Mouse (Mus musculus) midbrain, postnatal 0 days (tissue): ENCODE results near the gene Taok1. TPM values are rescaled to one million over a fixed set of nuclear protein-coding genes. Genes with fewer than 3 reads are reported as not detected.

Source experiments
- ATAC-seq: fragments of 200-750 bp; cut with Nextera tagmentation; 2 replicates; pipeline ENCODE4 v1.8.0; 2017; ENCODE audit warnings: moderate number of reproducible peaks, mild to moderate bottlenecking, moderate TSS enrichment, moderate library complexity; ENCODE audit not compliant: low FRiP score
- DNase-seq: peaks from one replicate; pipeline ENCODE4 v3.0.0-alpha.2; 2015; ENCODE audit warnings: low spot score
- H3K27ac ChIP-seq: fragments of 300-500 bp; sonication (generic); 2 replicates; pipeline ENCODE4 v1.5.1; 2014; ENCODE audit warnings: low read depth, mild to moderate bottlenecking, low read length, mixed read lengths
- H3K27me3 ChIP-seq: fragments of 300-500 bp; sonication (generic); 2 replicates; pipeline ENCODE4 v1.6.1; 2014; ENCODE audit warnings: low read length, control low read depth, mixed read lengths; ENCODE audit not compliant: insufficient read depth
- H3K36me3 ChIP-seq: fragments of 300-500 bp; sonication (generic); 2 replicates; pipeline ENCODE4 v1.6.1; 2014; ENCODE audit warnings: low read length, control low read depth, mixed read lengths; ENCODE audit not compliant: insufficient read depth
- H3K4me1 ChIP-seq: fragments of 300-500 bp; sonication (generic); 2 replicates; pipeline ENCODE4 v1.6.1; 2014; ENCODE audit warnings: mild to moderate bottlenecking, control low read depth, antibody characterized with exemption, low read length, mixed read lengths; ENCODE audit not compliant: insufficient read depth
- H3K4me2 ChIP-seq: fragments of 300-500 bp; sonication (generic); 2 replicates; pipeline ENCODE4 v1.6.1; 2014; ENCODE audit warnings: low read depth, mild to moderate bottlenecking, low read length, mixed read lengths; ENCODE audit not compliant: poor library complexity, severe bottlenecking
- H3K4me3 ChIP-seq: fragments of 300-500 bp; sonication (generic); 2 replicates; pipeline ENCODE4 v1.5.1; 2014; ENCODE audit warnings: low read depth, mild to moderate bottlenecking, low read length, moderate library complexity
- H3K9ac ChIP-seq: fragments of 300-500 bp; sonication (generic); replicated peaks from 2 replicates; pipeline ENCODE4 v1.6.1; 2014; ENCODE audit warnings: mild to moderate bottlenecking, low read length, moderate library complexity, mixed read lengths; ENCODE audit not compliant: poor library complexity, severe bottlenecking
- H3K9me3 ChIP-seq: fragments of 300-500 bp; sonication (generic); 2 replicates; pipeline ENCODE4 v1.6.1; 2016; ENCODE audit warnings: low read length, control low read depth
- CTCF ChIP-seq: IDR thresholded peaks from 2 replicates; pipeline ENCODE4 v1.5.1; 2016; ENCODE audit warnings: antibody characterized with exemption, mild to moderate bottlenecking
- WGBS: fragments of 180-500 bp; shearing (Covaris S2); extraction: QIAGEN DNeasy Blood & Tissue Kit; methylation state at CpG from one replicate; pipeline ENCODE4 v1.1.7; 2014; 5-methylcytosine and 5-hydroxymethylcytosine counted together
- polyA plus RNA-seq: library from polyadenylated mRNA; unstranded; fragments of >200 nt; fragmentation: Nextera tagmentation; extraction: Ambion mirVana; gene quantifications from 2 replicates; pipeline ENCODE4 v1.2.1, GENCODE M21; 2015
- total RNA-seq: library from RNA; depleted of rRNA; stranded (reverse); fragments of >200 nt; gene quantifications from 2 replicates; pipeline ENCODE4 v1.2.3, GENCODE M21; 2014

Gene Taok1
- total and polyA plus RNA-seq, 2 experiments from 2014 or later = 32.6 to 69.7 TPM

GRCm38 (mm10) chr11:77493512-77494343 lies 113.9 kb downstream of the Taok1 start, which contains the start of gene Git1:
Gene Git1 (plus strand): TSS chr11:77493562.
- TF ChIP-seq CTCF = peak; percentile 19
- no peaks in the 10 kb centered on the region for H3K27me3 ChIP-seq
- no peaks in the 10 kb centered on the region for H3K9me3 ChIP-seq
- peak within 1 kb of the TSS; percentile 97 for H3K9ac ChIP-seq
- no peak for ATAC-seq
- DNase-seq = peak; percentile 68
- no peaks in the 10 kb centered on the region for H3K36me3 ChIP-seq
- H3K4me2 ChIP-seq = peak within 1 kb of the TSS; percentile 86
- whole genome bisulfite sequencing = under 1% methylated on average over 30 of the region's 74 CpGs
- H3K4me1 ChIP-seq = peaks cover 14% of the 10 kb centered on the region; the same call in 1 of the 2 replicates
- peak within 1 kb of the TSS; percentile 89 for H3K27ac ChIP-seq
- peak within 1 kb of the TSS; percentile 96 for H3K4me3 ChIP-seq

DNA sequence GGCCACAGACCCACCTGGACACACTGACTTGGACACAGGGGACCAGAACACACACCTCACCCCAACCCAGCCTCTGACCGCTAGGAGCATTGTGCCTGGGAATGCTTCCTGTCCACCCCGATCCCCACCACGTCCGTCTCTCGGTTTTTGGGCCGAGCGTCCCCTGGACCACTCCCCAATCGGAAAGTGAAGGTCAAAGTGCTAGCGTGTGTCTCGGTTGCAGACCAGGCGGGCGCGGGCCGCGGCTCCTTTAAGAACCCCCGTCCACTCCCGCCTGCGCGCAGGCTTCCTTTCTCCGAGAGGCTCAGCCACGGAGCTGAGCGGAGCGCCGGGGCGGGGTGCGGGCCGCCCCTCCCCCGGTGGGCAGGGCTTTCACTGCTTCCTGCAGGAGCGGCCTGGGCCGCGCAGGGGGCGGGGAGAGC lies 114.7 kb downstream of the Taok1 start:
- Histone ChIP-seq H3K4me3 (peak overlapping the region; percentile 96), H3K27ac (peak overlapping the region; percentile 89), H3K9me3 (no peaks in the 10 kb centered on the region), H3K36me3 (no peaks in the 10 kb centered on the region), H3K4me2 (peak overlapping the region; percentile 86), H3K4me1 (peaks cover 17% of the 10 kb centered on the region; the same call in 1 of the 2 replicates), H3K9ac (peak overlapping the region; percentile 97), H3K27me3 (no peaks in the 10 kb centered on the region)
- TF ChIP-seq CTCF = peak; percentile 44
- DNase-seq (peak; percentile 96), ATAC-seq (peak; percentile 69)
- under 1% methylated on average over 17 of the region's 32 CpGs for WGBS

DNA sequence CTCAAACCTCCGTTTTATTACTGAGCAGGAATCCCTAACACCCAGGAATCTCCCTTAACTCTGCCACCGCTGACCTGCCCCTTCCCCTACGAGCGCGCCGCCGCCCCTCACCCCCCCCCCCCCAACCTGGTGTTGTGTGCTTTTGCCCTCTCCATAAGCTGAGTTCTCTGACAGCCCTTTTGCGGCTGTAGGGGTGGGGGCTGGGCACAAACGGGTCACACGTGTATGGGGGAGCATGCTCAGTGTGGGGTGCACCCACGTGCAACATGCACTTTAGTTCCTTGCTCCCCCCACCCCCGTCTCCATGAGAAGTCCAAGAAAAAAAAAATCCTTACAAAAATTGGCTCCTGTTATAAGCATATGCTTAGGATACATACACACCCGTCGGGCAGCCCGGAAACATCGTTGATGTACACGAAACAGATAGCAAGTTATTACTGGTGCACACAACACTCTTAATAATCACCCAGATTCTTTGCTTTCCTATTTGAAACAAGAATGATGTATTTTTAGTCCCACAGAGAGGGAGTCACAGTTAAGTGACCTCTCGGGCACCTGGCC lies 115.2 kb downstream of the Taok1 start:
- Histone ChIP-seq H3K4me1 (peaks cover 22% of the 10 kb centered on the region; the same call in 1 of the 2 replicates), H3K9me3 (no peaks in the 10 kb centered on the region), H3K27ac (peak overlapping the region; percentile 89), H3K27me3 (no peaks in the 10 kb centered on the region), H3K36me3 (no peaks in the 10 kb centered on the region), H3K4me2 (peak overlapping the region; percentile 86), H3K4me3 (peak overlapping the region; percentile 96), H3K9ac (peak overlapping the region; percentile 97; the same call in 1 of the 2 replicates)
- no peak for ATAC-seq
- DNase-seq = no peak
- TF ChIP-seq CTCF = no peak
- WGBS = under 1% methylated on average over 18 of the region's 18 CpGs

DNA sequence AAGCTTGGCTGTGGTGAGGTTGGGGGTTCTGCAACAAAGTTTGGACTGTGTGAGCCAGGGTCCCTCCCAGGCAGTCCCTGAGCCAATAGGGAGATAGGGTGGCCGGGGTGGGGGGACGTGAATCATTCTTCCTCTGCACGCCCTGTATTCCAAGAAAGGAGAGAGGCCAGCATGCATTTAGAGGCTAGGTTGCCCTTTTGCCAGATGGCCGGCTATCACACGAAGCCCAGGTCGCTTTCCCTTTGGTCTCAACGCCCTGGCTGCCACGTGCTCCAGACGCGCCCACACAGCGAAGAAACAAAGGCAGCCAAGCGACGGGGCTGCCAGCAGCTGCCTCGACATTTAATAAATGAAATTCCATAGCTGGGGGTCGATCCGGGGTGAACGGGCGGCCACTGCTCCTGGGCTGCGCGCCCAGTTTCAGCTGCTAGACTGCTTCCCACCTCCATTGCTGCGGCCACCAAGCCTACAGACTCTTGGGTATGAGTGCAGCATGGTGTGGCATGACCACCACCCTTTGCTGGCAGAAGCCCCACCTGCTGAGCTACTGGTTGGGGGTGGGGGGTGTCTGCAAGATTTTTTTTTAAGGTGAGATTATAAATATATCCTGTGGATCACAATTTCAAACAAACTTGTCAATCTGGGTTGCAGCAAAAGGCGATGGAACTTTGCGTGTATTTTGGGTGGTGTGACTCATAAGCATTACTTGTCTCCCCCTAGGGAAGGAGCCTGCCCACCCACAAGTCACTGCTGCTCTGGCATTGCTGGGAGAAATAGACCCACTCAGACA lies 115.9 kb downstream of the Taok1 start:
- peak overlapping the region; percentile 47 for H3K9ac ChIP-seq
- no peaks in the 10 kb centered on the region for H3K27me3 ChIP-seq
- no peak for TF ChIP-seq CTCF
- WGBS = under 1% methylated on average over 23 of the region's 23 CpGs
- peaks cover 29% of the 10 kb centered on the region; the same call in 1 of the 2 replicates for H3K4me1 ChIP-seq
- peak overlapping the region; percentile 86 for H3K4me2 ChIP-seq
- DNase-seq (peak; percentile 72), ATAC-seq (peak; percentile 48)
- H3K27ac ChIP-seq = peak overlapping the region; percentile 89
- no peaks in the 10 kb centered on the region for H3K36me3 ChIP-seq
- H3K4me3 ChIP-seq = peak overlapping the region; percentile 96
- H3K9me3 ChIP-seq = no peaks in the 10 kb centered on the region

DNA sequence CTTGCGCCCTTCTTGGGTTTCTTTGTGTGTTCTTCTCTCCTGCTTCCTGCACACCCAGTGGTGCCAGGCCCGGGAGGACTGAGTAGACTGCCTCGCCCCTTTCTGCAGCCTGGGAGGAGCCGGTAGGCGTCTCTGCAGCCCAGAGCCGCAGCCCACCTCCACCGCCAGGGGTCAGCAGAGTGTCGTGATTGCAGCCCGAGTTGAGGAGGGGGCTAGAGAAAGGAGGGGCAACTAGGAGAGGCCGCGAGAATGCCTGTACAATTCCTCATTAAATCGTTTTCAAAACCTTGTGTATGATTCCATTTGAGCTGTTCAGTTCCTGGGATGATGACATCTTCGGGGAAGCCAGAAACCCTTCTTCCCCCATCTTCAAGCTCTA lies 116.5 kb downstream of the Taok1 start:
- TF ChIP-seq CTCF = peak; percentile 99
- no peaks in the 10 kb centered on the region for H3K9me3 ChIP-seq
- no peaks in the 10 kb centered on the region for H3K27me3 ChIP-seq
- ATAC-seq (peak; percentile 72), DNase-seq (peak; percentile 95)
- H3K9ac ChIP-seq = peak overlapping the region; percentile 95
- H3K4me1 ChIP-seq = peaks cover 35% of the 10 kb centered on the region; the same call in 1 of the 2 replicates
- 0% methylated on average over 13 of the region's 13 CpGs for WGBS
- H3K27ac ChIP-seq = peak overlapping the region; percentile 89
- H3K4me3 ChIP-seq = peak overlapping the region; percentile 96
- H3K4me2 ChIP-seq = peak overlapping the region; percentile 86
- no peaks in the 10 kb centered on the region for H3K36me3 ChIP-seq
